Mouse (Mus musculus): ENCODE measurements at regions not wholly inside any gene's neighbourhood (a gene's known extent, or its start where the extent isn't known, plus 50 kb on each side); places are given as distances from the start of the nearest gene placed in this dataset.
A peak's percentile ranks its signal among the peaks of the same experiment; 100 is the strongest.
"Not testable (repeated sequence)": the region's sequence is repeated elsewhere in the genome, so short reads cannot be mapped to it uniquely, and the experiment has no call there.

GRCm38 (mm10) chr17:6853641-6854040 is 71.1 kb upstream of the Ezr start:
- DNase-seq (ENCODE audit: low read depth in 2 of 2, low spot score in 2 of 2) = no peak

DNA sequence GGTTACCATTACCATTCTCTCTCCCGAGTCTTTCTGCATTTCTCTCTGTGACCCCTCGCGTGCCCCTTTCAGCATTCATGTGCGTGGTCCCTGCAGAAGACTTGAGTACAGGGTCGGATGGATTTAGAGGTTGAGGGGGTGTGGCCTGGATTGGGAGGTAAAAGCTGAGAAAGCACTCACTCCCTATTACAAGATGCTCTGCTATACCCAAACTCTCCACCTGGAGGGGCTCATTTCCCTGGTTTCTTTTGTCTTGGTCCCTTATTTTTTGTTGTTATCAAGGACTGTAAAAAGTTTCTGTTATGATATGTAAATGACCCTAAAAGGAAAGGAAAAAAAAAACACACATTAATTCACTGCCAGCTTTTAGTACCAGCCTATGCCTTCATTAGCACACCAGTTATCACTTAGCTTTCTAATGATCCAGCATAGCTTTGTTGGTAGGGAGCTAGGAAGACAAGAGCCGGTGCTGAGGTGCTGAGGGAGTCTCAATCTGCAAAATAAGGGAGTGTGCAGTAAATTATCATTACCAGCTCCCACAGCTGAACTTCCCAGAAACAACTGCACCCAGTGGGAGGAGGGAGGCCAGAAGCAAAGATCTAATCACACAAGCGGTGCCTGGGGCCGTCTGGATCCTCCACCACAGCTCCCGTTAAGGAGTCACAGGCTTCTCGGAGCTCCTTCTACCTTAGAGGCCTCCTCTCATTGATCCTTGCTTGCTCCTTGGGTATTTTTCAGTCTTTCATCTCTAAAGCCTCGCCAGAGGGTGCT is 69.8 kb upstream of the Ezr start:
- DNase-seq (ENCODE audit: low read depth in 2 of 2, low spot score in 2 of 2) = peak in 1 of 2 experiments; percentile 13

GRCm38 (mm10) chr17:6850513-6850912 is 67.9 kb upstream of the Ezr start:
- DNase-seq (ENCODE audit: low read depth in 2 of 2, low spot score in 2 of 2) = no peak

GRCm38 (mm10) chr17:6841781-6842465 is 59.3 kb upstream of the Ezr start:
- DNase-seq (ENCODE audit: low read depth in 2 of 2, low spot score in 2 of 2) = not testable (repeated sequence)

GRCm38 (mm10) chr17:6835333-6835916 is 52.8 kb upstream of the Ezr start:
- no peak for DNase-seq (ENCODE audit: low read depth in 2 of 2, low spot score in 2 of 2)
